Mouse (Mus musculus) myocyte (in vitro differentiated cells): ENCODE measurements around the gene Kcnk7. TPM values are rescaled to one million over a fixed set of nuclear protein-coding genes. Genes with fewer than 3 reads are reported as not detected.

Experiments used
- H3K27me3 ChIP-seq: one replicate; pipeline ENCODE4 v1.6.1; 2011; ENCODE audit not compliant: control insufficient read depth, insufficient read depth, insufficient read length
- H3K36me3 ChIP-seq: one replicate; pipeline ENCODE4 v1.6.1; 2011; ENCODE audit not compliant: control insufficient read depth, insufficient read depth
- H3K4me2 ChIP-seq: one replicate; pipeline ENCODE4 v1.6.1; 2011; ENCODE audit warnings: low read depth, control low read depth
- H3K4me3 ChIP-seq: one replicate; pipeline ENCODE4 v1.5.1; 2011; ENCODE audit warnings: mild to moderate bottlenecking, control low read depth, moderate library complexity
- H3K79me2 ChIP-seq: one replicate; pipeline ENCODE4 v1.6.1; 2011; ENCODE audit not compliant: control insufficient read depth, insufficient read depth
- H3ac ChIP-seq: one replicate; pipeline ENCODE4 v1.6.1; 2011; ENCODE audit not compliant: control insufficient read depth, insufficient read length
- CEBPB ChIP-seq: IDR thresholded peaks from 2 replicates; pipeline ENCODE4 v1.6.1; 2011; ENCODE audit warnings: mild to moderate bottlenecking, moderate library complexity; ENCODE audit not compliant: poor library complexity, insufficient read depth, severe bottlenecking
- E2F4 ChIP-seq: IDR thresholded peaks from one replicate; pipeline ENCODE4 v1.6.1; 2011; ENCODE audit warnings: mild to moderate bottlenecking, control low read depth, moderate library complexity; ENCODE audit not compliant: insufficient read depth
- MAX ChIP-seq: IDR thresholded peaks from one replicate; pipeline ENCODE4 v1.6.1; 2011; ENCODE audit warnings: low read depth, mild to moderate bottlenecking, control low read depth
- MYOD1 ChIP-seq, 3 experiments: IDR thresholded peaks; one replicate each; pipeline ENCODE4 v1.6.1; 2011; ENCODE audit warnings: control low read depth in 2 of 3, low read depth in 2 of 3, mild to moderate bottlenecking in 2 of 3, moderate library complexity in 1 of 3; ENCODE audit not compliant: insufficient read length in 2 of 3, control insufficient read depth in 1 of 3
- MYOG ChIP-seq, 3 experiments: IDR thresholded peaks; one replicate each; pipeline ENCODE4 v1.6.1; 2011; ENCODE audit warnings: control low read depth in 2 of 3, low read depth in 2 of 3, mild to moderate bottlenecking in 2 of 3; ENCODE audit not compliant: insufficient read length in 2 of 3, control insufficient read depth in 1 of 3, insufficient read depth in 1 of 3
- POLR2A ChIP-seq: IDR thresholded peaks from one replicate; pipeline ENCODE4 v1.6.1; 2011; ENCODE audit warnings: low read depth, mild to moderate bottlenecking, control low read depth, moderate library complexity; ENCODE audit not compliant: insufficient read length
- POLR2AphosphoS2 ChIP-seq: IDR thresholded peaks from one replicate; pipeline ENCODE4 v1.6.1; 2011; ENCODE audit warnings: low read depth, control low read depth; ENCODE audit not compliant: insufficient read length
- REST ChIP-seq: IDR thresholded peaks from one replicate; pipeline ENCODE4 v1.6.1; 2011; ENCODE audit warnings: mild to moderate bottlenecking, control low read depth, moderate library complexity; ENCODE audit not compliant: insufficient read depth, insufficient read length
- SRF ChIP-seq: IDR thresholded peaks from one replicate; pipeline ENCODE4 v1.6.1; 2011; ENCODE audit warnings: low read depth; ENCODE audit not compliant: control insufficient read depth, insufficient read length
- TCF12 ChIP-seq: IDR thresholded peaks from one replicate; pipeline ENCODE4 v1.6.1; 2011; ENCODE audit warnings: mild to moderate bottlenecking, control low read depth; ENCODE audit not compliant: poor library complexity, insufficient read depth, severe bottlenecking
- TCF3 ChIP-seq: IDR thresholded peaks from one replicate; pipeline ENCODE4 v1.6.1; 2011; ENCODE audit warnings: low read depth, control low read depth; ENCODE audit not compliant: insufficient read length
- USF1 ChIP-seq: IDR thresholded peaks from one replicate; pipeline ENCODE4 v1.6.1; 2011; ENCODE audit warnings: low read depth, mild to moderate bottlenecking, control low read depth, moderate library complexity
- polyA plus RNA-seq: library from polyadenylated mRNA; unstranded; fragments of >200 nt; fragmentation: generic; extraction: Trizol; gene quantifications from one replicate; pipeline ENCODE4 v1.2.1, GENCODE M21; 2012; ENCODE audit warnings: missing spikeins

Gene Kcnk7
- polyA plus RNA-seq, 1 experiment, result 0.12 TPM

GRCm38 (mm10) chr19:5745756-5746710 is 41.9 kb downstream of the Kcnk7 start:
- H3K27me3 ChIP-seq, result no peaks in the 10 kb centered on the region
- H3K79me2 ChIP-seq, result peaks cover 19% of the 10 kb centered on the region
- H3K36me3 ChIP-seq, result no peaks in the 10 kb centered on the region
- H3ac ChIP-seq, result no peak overlapping the region
- H3K4me3 ChIP-seq, result no peak overlapping the region
- TF ChIP-seq TCF12 (no peak), REST (no peak), SRF (no peak), USF1 (no peak), POLR2A (no peak), MYOG (IDR thresholded peaks at IDR 0.05; ENCODE audit: control insufficient read depth in 1 of 3, insufficient read depth in 1 of 3, insufficient read length in 2 of 3, low read depth in 2 of 3) (no peak), POLR2AphosphoS2 (no peak), MAX (no peak), TCF3 (no peak), CEBPB (no peak), MYOD1 (IDR thresholded peaks at IDR 0.05; ENCODE audit: control insufficient read depth in 1 of 3, insufficient read length in 2 of 3, low read depth in 2 of 3) (no peak), E2F4 (no peak)
- H3K4me2 ChIP-seq, result no peak overlapping the region

GRCm38 (mm10) chr19:5746907-5747363 is 42.8 kb downstream of the Kcnk7 start:
- no peaks in the 10 kb centered on the region for H3K27me3 ChIP-seq
- H3ac ChIP-seq, result no peak overlapping the region
- H3K36me3 ChIP-seq, result no peaks in the 10 kb centered on the region
- no peak overlapping the region for H3K4me2 ChIP-seq
- no peak overlapping the region for H3K4me3 ChIP-seq
- TF ChIP-seq MYOD1 (IDR thresholded peaks at IDR 0.05; ENCODE audit: control insufficient read depth in 1 of 3, insufficient read length in 2 of 3, low read depth in 2 of 3) (no peak), USF1 (peak; percentile 5), TCF12 (no peak), MYOG (IDR thresholded peaks at IDR 0.05; ENCODE audit: control insufficient read depth in 1 of 3, insufficient read depth in 1 of 3, insufficient read length in 2 of 3, low read depth in 2 of 3) (no peak), SRF (no peak), POLR2AphosphoS2 (no peak)
- peaks cover 18% of the 10 kb centered on the region for H3K79me2 ChIP-seq

GRCm38 (mm10) chr19:5749476-5749875 is 45.3 kb downstream of the Kcnk7 start:
- Histone ChIP-seq H3K79me2 (peaks cover 3% of the 10 kb centered on the region), H3K36me3 (no peaks in the 10 kb centered on the region), H3K27me3 (no peaks in the 10 kb centered on the region), H3K4me3 (no peak overlapping the region), H3ac (no peak overlapping the region), H3K4me2 (peak overlapping the region; percentile 43)
- TF ChIP-seq E2F4, result no peak

- no peaks in the 10 kb centered on the region for H3K27me3 ChIP-seq
- no peak overlapping the region for H3ac ChIP-seq
- no peaks in the 10 kb centered on the region for H3K79me2 ChIP-seq
- H3K4me3 ChIP-seq, result no peak overlapping the region
- no peak overlapping the region for H3K4me2 ChIP-seq
- no peaks in the 10 kb centered on the region for H3K36me3 ChIP-seq
- TF ChIP-seq REST (no peak), USF1 (no peak), E2F4 (no peak), POLR2A (no peak), CEBPB (no peak), TCF12 (no peak), TCF3 (no peak), MYOG (IDR thresholded peaks at IDR 0.05; ENCODE audit: control insufficient read depth in 1 of 3, insufficient read depth in 1 of 3, insufficient read length in 2 of 3, low read depth in 2 of 3) (no peak), MAX (no peak), SRF (no peak), MYOD1 (IDR thresholded peaks at IDR 0.05; ENCODE audit: control insufficient read depth in 1 of 3, insufficient read length in 2 of 3, low read depth in 2 of 3) (no peak), POLR2AphosphoS2 (no peak)
Observed at GRCm38 (mm10) chr19:5750951-5751350, 46.8 kb downstream of the Kcnk7 start.

GRCm38 (mm10) chr19:5751742-5752141 is 47.6 kb downstream of the Kcnk7 start:
- Histone ChIP-seq H3ac (no peak overlapping the region), H3K36me3 (no peaks in the 10 kb centered on the region), H3K79me2 (no peaks in the 10 kb centered on the region), H3K4me2 (no peak overlapping the region), H3K4me3 (no peak overlapping the region), H3K27me3 (no peaks in the 10 kb centered on the region)
- no peak for TF ChIP-seq TCF3
- TF ChIP-seq USF1, result no peak
